Mouse (Mus musculus): Measurements from ENCODE around the gene 4921530L21Rik. TPM values are rescaled to one million over a fixed set of nuclear protein-coding genes. Genes with fewer than 3 reads are reported as not detected.

Gene 4921530L21Rik
- polyA plus RNA-seq, 1 experiment from 2014 or later = not detected

DNA sequence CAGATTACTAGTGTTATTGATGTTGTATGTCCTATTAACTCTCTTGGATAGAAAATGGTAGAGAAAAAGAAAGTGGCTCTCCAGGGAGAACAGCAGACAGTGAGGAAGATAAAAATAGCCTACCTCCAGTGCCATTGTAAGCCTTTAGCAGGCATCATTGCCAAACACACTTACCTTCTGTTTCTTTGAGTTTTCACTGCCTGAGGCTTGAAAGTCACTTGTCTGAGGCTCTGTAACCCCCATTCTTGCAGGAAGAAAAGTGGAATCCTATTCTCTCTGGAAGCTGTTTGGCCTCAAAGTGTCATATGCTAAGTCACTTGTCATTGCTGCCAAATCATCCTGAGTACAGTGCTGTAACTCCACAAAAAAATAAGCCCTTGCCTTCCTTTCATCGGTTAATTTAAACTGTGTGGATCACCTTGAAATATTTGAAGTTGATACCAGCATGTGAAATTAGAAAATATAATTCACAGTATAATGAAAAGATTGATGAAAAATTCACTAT is 23.6 kb downstream of the 4921530L21Rik start:
- Histone ChIP-seq H3K9ac (ENCODE audit: low read depth, low read length) (no peak overlapping the region), H3K27ac (ENCODE audit: low read depth, low read length) (no peak overlapping the region), H3K27me3 (replicated peaks; ENCODE audit: control insufficient read depth, insufficient read depth, low read length) (no peaks in the 10 kb centered on the region), H3K36me3 (ENCODE audit: control insufficient read depth, insufficient read depth, low read length) (no peaks in the 10 kb centered on the region), H3K9me3 (ENCODE audit: control insufficient read depth, low read length) (no peaks in the 10 kb centered on the region), H3K4me1 (replicated peaks; ENCODE audit: control insufficient read depth, insufficient read depth, low read length) (no peaks in the 10 kb centered on the region), H3K4me2 (no peak overlapping the region), H3K4me3 (ENCODE audit: low read depth, low read length) (no peak overlapping the region)
- ATAC-seq (replicated peaks; ENCODE audit: low FRiP score) (no peak), DNase-seq (ENCODE audit: low spot score) (no peak)
- WGBS = 87% methylated on average over 1 of the region's 1 CpGs

DNA sequence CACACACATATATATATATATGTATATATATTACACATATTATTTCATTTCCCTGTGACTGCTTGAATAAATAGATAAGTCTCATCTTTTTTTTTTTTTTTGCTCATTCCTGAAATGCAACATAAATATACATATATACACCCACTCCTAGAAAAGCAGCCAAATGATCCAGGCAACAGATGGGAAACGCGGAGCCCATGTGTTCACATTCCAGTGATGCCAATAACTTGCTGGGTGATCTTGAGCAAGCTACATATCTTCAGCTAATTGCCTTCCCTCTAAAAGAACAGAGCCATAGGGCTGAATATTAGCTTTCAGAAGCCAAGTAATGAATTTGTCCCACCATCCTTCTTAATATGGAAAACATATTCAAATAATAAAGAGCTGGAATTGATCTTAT is 32.2 kb downstream of the 4921530L21Rik start:
- ATAC-seq (replicated peaks; ENCODE audit: low FRiP score) (no peak), DNase-seq (ENCODE audit: low spot score) (no peak)
- H3K4me3 ChIP-seq (ENCODE audit: low read depth, low read length) = no peak overlapping the region
- WGBS = 95% methylated on average over 2 of the region's 2 CpGs
- H3K27me3 ChIP-seq (replicated peaks; ENCODE audit: control insufficient read depth, insufficient read depth, low read length) = no peaks in the 10 kb centered on the region
- no peaks in the 10 kb centered on the region for H3K36me3 ChIP-seq (ENCODE audit: control insufficient read depth, insufficient read depth, low read length)
- H3K9ac ChIP-seq (ENCODE audit: low read depth, low read length) = no peak overlapping the region
- no peak overlapping the region for H3K27ac ChIP-seq (ENCODE audit: low read depth, low read length)
- no peaks in the 10 kb centered on the region for H3K9me3 ChIP-seq (ENCODE audit: control insufficient read depth, low read length)
- H3K4me1 ChIP-seq (replicated peaks; ENCODE audit: control insufficient read depth, insufficient read depth, low read length) = no peaks in the 10 kb centered on the region
- H3K4me2 ChIP-seq = no peak overlapping the region

- ATAC-seq (replicated peaks; ENCODE audit: low FRiP score) (no peak), DNase-seq (ENCODE audit: low spot score) (no peak)
- H3K36me3 ChIP-seq (ENCODE audit: control insufficient read depth, insufficient read depth, low read length) = no peaks in the 10 kb centered on the region
- no peak overlapping the region for H3K9ac ChIP-seq (ENCODE audit: low read depth, low read length)
- WGBS = 75% methylated on average over 1 of the region's 1 CpGs
- H3K4me1 ChIP-seq (replicated peaks; ENCODE audit: control insufficient read depth, insufficient read depth, low read length) = no peaks in the 10 kb centered on the region
- H3K27ac ChIP-seq (ENCODE audit: low read depth, low read length) = no peak overlapping the region
- H3K4me3 ChIP-seq (ENCODE audit: low read depth, low read length) = no peak overlapping the region
- no peaks in the 10 kb centered on the region for H3K9me3 ChIP-seq (ENCODE audit: control insufficient read depth, low read length)
- H3K27me3 ChIP-seq (replicated peaks; ENCODE audit: control insufficient read depth, insufficient read depth, low read length) = no peaks in the 10 kb centered on the region
- no peak overlapping the region for H3K4me2 ChIP-seq
These were observed 45.7 kb downstream of the 4921530L21Rik start for GRCm38 (mm10) chr14:95926742-95927141.

GRCm38 (mm10) chr14:95927810-95928785 is 47.0 kb downstream of the 4921530L21Rik start:
- H3K27me3 ChIP-seq (replicated peaks; ENCODE audit: control insufficient read depth, insufficient read depth, low read length) = no peaks in the 10 kb centered on the region
- H3K4me2 ChIP-seq = no peak overlapping the region
- no peak overlapping the region for H3K9ac ChIP-seq (ENCODE audit: low read depth, low read length)
- H3K36me3 ChIP-seq (ENCODE audit: control insufficient read depth, insufficient read depth, low read length) = no peaks in the 10 kb centered on the region
- no peak for DNase-seq (ENCODE audit: low spot score)
- no peak overlapping the region for H3K27ac ChIP-seq (ENCODE audit: low read depth, low read length)
- H3K4me1 ChIP-seq (replicated peaks; ENCODE audit: control insufficient read depth, insufficient read depth, low read length) = no peaks in the 10 kb centered on the region
- H3K9me3 ChIP-seq (ENCODE audit: control insufficient read depth, low read length) = no peaks in the 10 kb centered on the region
- no peak overlapping the region for H3K4me3 ChIP-seq (ENCODE audit: low read depth, low read length)
- 80% methylated on average over 3 of the region's 3 CpGs for whole genome bisulfite sequencing
- no peak for ATAC-seq (replicated peaks; ENCODE audit: low FRiP score)

All from liver, embryonic 11.5 days (tissue).